Mouse (Mus musculus): Measurements from ENCODE around the gene Cpa2. TPM values are rescaled to one million over a fixed set of nuclear protein-coding genes. Genes with fewer than 3 reads are reported as not detected.

Gene Cpa2
- polyA plus RNA-seq (2015; fragmentation: Nextera tagmentation; extraction: Ambion mirVana), result 7.3 and 8.5 TPM in 2 replicates

- H3K27ac ChIP-seq (replicated peaks), result no peak within 1 kb of the TSS
- H3K36me3 ChIP-seq, result no peaks in the 10 kb centered on the region
- ATAC-seq (ENCODE audit: low FRiP score, low read depth), result no peak
- H3K9me3 ChIP-seq, result no peaks in the 10 kb centered on the region
- peaks cover 7% of the 10 kb centered on the region; the same call in 1 of the 2 replicates for H3K4me1 ChIP-seq (replicated peaks)
- H3K27me3 ChIP-seq, result no peaks in the 10 kb centered on the region
- no peak within 1 kb of the TSS for H3K9ac ChIP-seq
- 80% methylated on average over 11 of the region's 11 CpGs for WGBS
- no peak within 1 kb of the TSS for H3K4me3 ChIP-seq
- H3K4me2 ChIP-seq, result no peak within 1 kb of the TSS
Observed at GRCm38 (mm10) chr6:30541009-30541799, at the start of gene Cpa2. Gene Cpa2, plus strand, starts transcription at chr6:30541582.

GRCm38 (mm10) chr6:30499049-30499448 lies 42.3 kb upstream of the Cpa2 start:
- Histone ChIP-seq H3K9ac (no peak overlapping the region), H3K27me3 (no peaks in the 10 kb centered on the region), H3K9me3 (no peaks in the 10 kb centered on the region), H3K4me1 (replicated peaks) (no peaks in the 10 kb centered on the region), H3K27ac (replicated peaks) (no peak overlapping the region), H3K4me2 (no peak overlapping the region), H3K36me3 (peaks cover 16% of the 10 kb centered on the region), H3K4me3 (no peak overlapping the region)
- WGBS, result 87% methylated on average over 3 of the region's 3 CpGs
- ATAC-seq (ENCODE audit: low FRiP score, low read depth), result no peak

- H3K4me1 ChIP-seq (replicated peaks), result peaks cover 9% of the 10 kb centered on the region
- peak overlapping the region; percentile 86 for H3K4me2 ChIP-seq
- ATAC-seq (ENCODE audit: low FRiP score, low read depth), result no peak
- H3K4me3 ChIP-seq, result peak overlapping the region; percentile 73
- H3K9ac ChIP-seq, result peak overlapping the region; percentile 85
- peak overlapping the region; percentile 96 for H3K27ac ChIP-seq (replicated peaks)
- no peaks in the 10 kb centered on the region for H3K9me3 ChIP-seq
- peaks cover 13% of the 10 kb centered on the region for H3K36me3 ChIP-seq
- WGBS, result 8% methylated on average over 2 of the region's 2 CpGs
- no peaks in the 10 kb centered on the region for H3K27me3 ChIP-seq
Observed at GRCm38 (mm10) chr6:30508824-30509223, 32.6 kb upstream of the Cpa2 start.

- under 1% methylated on average over 37 of the region's 37 CpGs for WGBS
- H3K9me3 ChIP-seq, result no peaks in the 10 kb centered on the region
- peak within 1 kb of the TSS; percentile 86 for H3K4me2 ChIP-seq
- H3K36me3 ChIP-seq, result peaks cover 9% of the 10 kb centered on the region; the same call in 1 of the 2 replicates
- H3K4me1 ChIP-seq (replicated peaks), result peaks cover 9% of the 10 kb centered on the region
- H3K27me3 ChIP-seq, result no peaks in the 10 kb centered on the region
- peak within 1 kb of the TSS; percentile 85 for H3K9ac ChIP-seq
- ATAC-seq (ENCODE audit: low FRiP score, low read depth), result peak; percentile 99
- peak within 1 kb of the TSS; percentile 73 for H3K4me3 ChIP-seq
- H3K27ac ChIP-seq (replicated peaks), result peak within 1 kb of the TSS; percentile 96
Observed at GRCm38 (mm10) chr6:30509265-30510239, 31.8 kb upstream of the Cpa2 start, which contains the start of the genes Tmem209 and Ssmem1. Gene Tmem209, minus strand, starts transcription at chr6:30509783. Gene Ssmem1, plus strand, starts transcription at chr6:30509849.

GRCm38 (mm10) chr6:30510291-30510690 lies 31.1 kb upstream of the Cpa2 start:
- H3K4me2 ChIP-seq, result peak overlapping the region; percentile 86
- H3K27me3 ChIP-seq, result no peaks in the 10 kb centered on the region
- peak overlapping the region; percentile 73 for H3K4me3 ChIP-seq
- H3K9me3 ChIP-seq, result no peaks in the 10 kb centered on the region
- peak overlapping the region; percentile 52 for H3K9ac ChIP-seq
- no peak for ATAC-seq (ENCODE audit: low FRiP score, low read depth)
- H3K4me1 ChIP-seq (replicated peaks), result peaks cover 9% of the 10 kb centered on the region
- peaks cover 6% of the 10 kb centered on the region; the same call in 1 of the 2 replicates for H3K36me3 ChIP-seq
- H3K27ac ChIP-seq (replicated peaks), result peak overlapping the region; percentile 96
- WGBS, result 63% methylated on average over 5 of the region's 5 CpGs

GRCm38 (mm10) chr6:30514242-30514641 lies 27.1 kb upstream of the Cpa2 start:
- ATAC-seq (ENCODE audit: low FRiP score, low read depth), result no peak
- Histone ChIP-seq H3K27me3 (no peaks in the 10 kb centered on the region), H3K4me2 (no peak overlapping the region), H3K27ac (replicated peaks) (no peak overlapping the region), H3K9me3 (no peaks in the 10 kb centered on the region), H3K9ac (no peak overlapping the region), H3K4me1 (replicated peaks) (peaks cover 6% of the 10 kb centered on the region), H3K36me3 (no peaks in the 10 kb centered on the region), H3K4me3 (no peak overlapping the region)
- 45% methylated on average over 9 of the region's 9 CpGs for WGBS

- Histone ChIP-seq H3K36me3 (no peaks in the 10 kb centered on the region), H3K9ac (no peak overlapping the region), H3K4me2 (no peak overlapping the region), H3K4me1 (replicated peaks) (no peaks in the 10 kb centered on the region), H3K4me3 (no peak overlapping the region), H3K27ac (replicated peaks) (no peak overlapping the region), H3K27me3 (no peaks in the 10 kb centered on the region), H3K9me3 (no peaks in the 10 kb centered on the region)
- WGBS, result 67% methylated on average over 11 of the region's 11 CpGs
- no peak for ATAC-seq (ENCODE audit: low FRiP score, low read depth)
Observed at GRCm38 (mm10) chr6:30520400-30520799, 21.0 kb upstream of the Cpa2 start.

GRCm38 (mm10) chr6:30525456-30526332 lies 15.7 kb upstream of the Cpa2 start:
- no peak for ATAC-seq (ENCODE audit: low FRiP score, low read depth)
- no peaks in the 10 kb centered on the region for H3K9me3 ChIP-seq
- peaks cover 19% of the 10 kb centered on the region for H3K4me1 ChIP-seq (replicated peaks)
- H3K27me3 ChIP-seq, result no peaks in the 10 kb centered on the region
- 56% methylated on average over 7 of the region's 7 CpGs for WGBS
- no peak overlapping the region for H3K9ac ChIP-seq
- no peaks in the 10 kb centered on the region for H3K36me3 ChIP-seq
- H3K4me3 ChIP-seq, result no peak overlapping the region
- no peak overlapping the region for H3K4me2 ChIP-seq
- 0 out of 2 replicates have a peak overlapping the region, but pooled peaks have one; percentile 4 for H3K27ac ChIP-seq (replicated peaks)

GRCm38 (mm10) chr6:30526586-30527515 lies 14.5 kb upstream of the Cpa2 start:
- no peaks in the 10 kb centered on the region for H3K27me3 ChIP-seq
- H3K9me3 ChIP-seq, result no peaks in the 10 kb centered on the region

GRCm38 (mm10) chr6:30528800-30529199 lies 12.6 kb upstream of the Cpa2 start:
- Histone ChIP-seq H3K4me1 (replicated peaks) (peaks cover 19% of the 10 kb centered on the region), H3K4me2 (no peak overlapping the region), H3K9me3 (no peaks in the 10 kb centered on the region), H3K27me3 (no peaks in the 10 kb centered on the region), H3K4me3 (no peak overlapping the region), H3K9ac (no peak overlapping the region), H3K27ac (replicated peaks) (no peak overlapping the region), H3K36me3 (no peaks in the 10 kb centered on the region)
- 72% methylated on average over 6 of the region's 6 CpGs for WGBS
- ATAC-seq (ENCODE audit: low FRiP score, low read depth), result no peak

More at GRCm38 (mm10) chr6:30526586-30527515, 14.5 kb upstream of the Cpa2 start:
- peak; percentile 51; the same call in 1 of the 2 replicates for ATAC-seq (ENCODE audit: low FRiP score, low read depth)
- Histone ChIP-seq H3K4me3 (no peak overlapping the region), H3K4me1 (replicated peaks) (peaks cover 19% of the 10 kb centered on the region), H3K27ac (replicated peaks) (peak overlapping the region; percentile 64), H3K4me2 (peak overlapping the region; percentile 48), H3K9ac (peak overlapping the region; percentile 5; the same call in 1 of the 2 replicates), H3K36me3 (no peaks in the 10 kb centered on the region)
- WGBS, result 12% methylated on average over 19 of the region's 19 CpGs
